9 mouse cellular contexts compared by ENCODE assay signal in genomic region chr1:153679147-153679546, GRCm38 (mm10). TPM values are rescaled to one million over a fixed set of nuclear protein-coding genes. Genes with fewer than 3 reads are reported as not detected.
A peak's percentile ranks its signal among the peaks of the same experiment; 100 is the strongest.
DNase-seq lines count a peak whose midpoint lies in the region; ATAC-seq lines count a peak whose summit lies in the region.
"Had no signal": no experiment of that assay in that cellular context is flagged by ENCODE, and none has a peak within 500 bp of the region (broad histone marks: within the 10 kb centered on the region; RNA-seq: fewer than 3 reads in every experiment).

No protein-coding gene starts in this region.

- H3K4me1 ChIP-seq in midbrain, embryonic 10.5 days = peaks cover 27% of the 10 kb centered on the region
- H3K4me1 ChIP-seq in midbrain, embryonic 14.5 days (ENCODE audit: control insufficient read depth, insufficient read depth, low read length) = peaks cover 11% of the 10 kb centered on the region
- peaks cover 17% of the 10 kb centered on the region for H3K4me1 ChIP-seq in midbrain, embryonic 16.5 days (ENCODE audit: control insufficient read depth, insufficient read depth, low read length)

- no peaks in the 10 kb centered on the region for H3K36me3 ChIP-seq in midbrain, embryonic 10.5 days
- no peaks in the 10 kb centered on the region for H3K36me3 ChIP-seq in midbrain, embryonic 14.5 days (ENCODE audit: control insufficient read depth, insufficient read depth, low read length)
- H3K36me3 ChIP-seq in midbrain, embryonic 16.5 days (ENCODE audit: control insufficient read depth, insufficient read depth, low read length) = no peaks in the 10 kb centered on the region
- H3K36me3 ChIP-seq: heart, embryonic 13.5 days had no signal

- no peak overlapping the region for H3K4me2 ChIP-seq in midbrain, embryonic 14.5 days (ENCODE audit: low read length)
- H3K4me2 ChIP-seq in midbrain, embryonic 16.5 days (ENCODE audit: low read length) = no peak overlapping the region
- H3K4me2 ChIP-seq: heart, embryonic 13.5 days had no signal

- WGBS in midbrain, embryonic 10.5 days = 73% methylated on average over 10 of the region's 10 CpGs
- 47% methylated on average over 10 of the region's 10 CpGs for WGBS in midbrain, embryonic 14.5 days
- 35% methylated on average over 10 of the region's 10 CpGs for WGBS in midbrain, embryonic 16.5 days

- no peak overlapping the region for H3K4me3 ChIP-seq in midbrain, embryonic 10.5 days
- H3K4me3 ChIP-seq in midbrain, embryonic 14.5 days (replicated peaks; ENCODE audit: low read depth, low read length) = no peak overlapping the region
- H3K4me3 ChIP-seq in midbrain, embryonic 16.5 days (ENCODE audit: low read depth, low read length) = no peak overlapping the region
- H3K4me3 ChIP-seq: heart, embryonic 13.5 days had no signal

- intact Hi-C loops in left cerebral cortex, postnatal 14 days (cut with DNase I) = loop anchor here (5.0 kb wide), 1 partner anchor 63 kb away; the partner anchor contains the start of gene Rgs16

- no peak for DNase-seq in midbrain, embryonic 10.5 days (ENCODE audit: low spot score)
- DNase-seq in midbrain, embryonic 14.5 days = no peak
- DNase-seq in cerebellum, adult 9-11 months = peak; percentile 98
- DNase-seq in heart, adult 8-10 months (ENCODE audit: low spot score) = peak; percentile 53
- peak; percentile 60 to 70 for DNase-seq in left cerebral cortex, postnatal 14 days (ENCODE audit: low spot score in 2 of 2)
- DNase-seq in thymus, postnatal 14 days = no peak

- no peak for ATAC-seq in midbrain, embryonic 14.5 days (ENCODE audit: low FRiP score, low TSS enrichment)
- no peak for ATAC-seq in midbrain, embryonic 16.5 days
- no peak for ATAC-seq in granulocyte monocyte progenitor cell, adult 5-6 weeks (replicated peaks; ENCODE audit: poor library complexity, severe bottlenecking)

- H3K27ac ChIP-seq in midbrain, embryonic 10.5 days (replicated peaks) = peak overlapping the region; percentile 52
- H3K27ac ChIP-seq in midbrain, embryonic 14.5 days (replicated peaks; ENCODE audit: low read depth, low read length) = no peak overlapping the region
- H3K27ac ChIP-seq in midbrain, embryonic 16.5 days (ENCODE audit: low read length) = peak overlapping the region; percentile 3; the same call in 1 of the 2 replicates
- H3K27ac ChIP-seq: heart, embryonic 13.5 days had no signal

- no peaks in the 10 kb centered on the region for H3K27me3 ChIP-seq in midbrain, embryonic 10.5 days (ENCODE audit: low read depth, poor library complexity, severe bottlenecking)
- no peaks in the 10 kb centered on the region for H3K27me3 ChIP-seq in midbrain, embryonic 14.5 days (ENCODE audit: control insufficient read depth, insufficient read depth, low read length)
- no peaks in the 10 kb centered on the region for H3K27me3 ChIP-seq in midbrain, embryonic 16.5 days (ENCODE audit: control insufficient read depth, insufficient read depth, low read depth, low read length)

- no peaks in the 10 kb centered on the region for H3K9me3 ChIP-seq in midbrain, embryonic 10.5 days (replicated peaks)
- H3K9me3 ChIP-seq in midbrain, embryonic 14.5 days (ENCODE audit: control insufficient read depth, low read length) = no peaks in the 10 kb centered on the region
- H3K9me3 ChIP-seq in midbrain, embryonic 16.5 days (replicated peaks; ENCODE audit: control insufficient read depth, low read length, poor library complexity, severe bottlenecking) = no peaks in the 10 kb centered on the region
- H3K9me3 ChIP-seq: heart, embryonic 13.5 days had no signal

- H3K9ac ChIP-seq in midbrain, embryonic 14.5 days (replicated peaks; ENCODE audit: low read length) = no peak overlapping the region
- H3K9ac ChIP-seq in midbrain, embryonic 16.5 days (ENCODE audit: low read depth, low read length) = no peak overlapping the region
- H3K9ac ChIP-seq: heart, embryonic 13.5 days had no signal

RNA-seq across cellular contexts. Expression of gene Rgs8, which starts 26.3 kb away (rescaled TPM):
- 8.3 and 15.1 TPM in 2 replicates for polyA plus RNA-seq in midbrain, embryonic 10.5 days (2016; fragmentation: Nextera tagmentation; extraction: Ambion mirVana)
- polyA plus RNA-seq in midbrain, embryonic 14.5 days (2014; fragmentation: Nextera tagmentation; extraction: Ambion mirVana) = 30.4 and 31.6 TPM in 2 replicates
- not detected for total RNA-seq in heart, adult 8-10 months (2022)
- total RNA-seq in left cerebral cortex, postnatal 14 days (2021) = 10 to 100 TPM; 37.6 to 39.6 TPM
- polyA plus RNA-seq in midbrain, embryonic 16.5 days (2015; fragmentation: Nextera tagmentation; extraction: Ambion mirVana) = 47.1 and 49.1 TPM in 2 replicates
- 0.34 and 4.6 TPM in 2 replicates for total RNA-seq in granulocyte monocyte progenitor cell, adult 5-6 weeks (2014; fragmentation: Nextera tagmentation)
- 0.47 and 1.3 TPM in 2 replicates for total RNA-seq in granulocyte monocyte progenitor cell, adult 5-6 weeks (2017)

Comparison
In these comparisons a context has a peak if more than half of its experiments do, and no peak if none do; other contexts are left out.
1. DNase-seq: peak in cerebellum, adult 9-11 months (single experiment), heart, adult 8-10 months (single experiment) and left cerebral cortex, postnatal 14 days (2 of 2); none in midbrain, embryonic 10.5 days (single experiment), midbrain, embryonic 14.5 days (single experiment) and thymus, postnatal 14 days (single experiment).
2. RNA of gene Rgs8, which starts 26.3 kb away (total RNA-seq): 37.6 to 39.6 TPM in left cerebral cortex, postnatal 14 days; 0.34 to 4.6 TPM in granulocyte monocyte progenitor cell, adult 5-6 weeks and not detected in heart, adult 8-10 months; every median in the first group is over 4 times any median in the second.